Mouse (Mus musculus) olfactory bulb, adult 2 months (tissue): Measurements from ENCODE around the gene Ankrd31.

ENCODE experiments used
- CTCF ChIP-seq: fragments of 200-500 bp; IDR thresholded peaks from 2 replicates; pipeline ENCODE4 v1.5.1; 2012; ENCODE audit warnings: low read depth, mild to moderate bottlenecking, low read length, moderate library complexity; ENCODE audit not compliant: insufficient read depth
- POLR2A ChIP-seq: fragments of 200-500 bp; IDR thresholded peaks from 2 replicates; pipeline ENCODE4 v1.6.1; 2012; ENCODE audit warnings: mild to moderate bottlenecking, low read depth, low read length, moderate library complexity; ENCODE audit not compliant: insufficient read depth

DNA sequence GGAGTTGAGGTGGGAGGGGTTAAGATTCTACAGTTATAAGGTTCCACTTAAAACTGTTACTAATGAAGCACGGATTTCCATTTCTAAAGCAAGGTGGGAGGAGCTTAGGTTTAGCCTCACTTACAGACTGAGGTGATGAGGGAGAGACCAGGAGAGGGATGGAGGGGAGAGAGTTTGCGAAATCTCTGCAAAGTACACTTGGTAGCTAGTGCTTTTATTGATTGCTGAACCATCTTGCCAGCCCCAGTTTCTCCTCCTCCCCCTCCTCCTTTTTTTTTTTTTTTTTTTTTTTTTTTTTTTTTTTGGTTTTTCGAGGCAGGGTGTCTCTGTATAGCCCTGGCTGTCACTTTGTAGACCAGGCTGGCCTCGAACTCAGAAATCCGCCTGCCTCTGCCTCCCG is 1.8 kb downstream of the Ankrd31 start:
- TF ChIP-seq POLR2A (no peak), CTCF (no peak)
